Mouse (Mus musculus) adrenal gland, postnatal 10 days (tissue): ENCODE measurements around the gene Btn1a1. TPM values are rescaled to one million over a fixed set of nuclear protein-coding genes. Genes with fewer than 3 reads are reported as not detected.
A peak's percentile ranks its signal among the peaks of the same experiment; 100 is the strongest.

Experiments
- DNase-seq: peaks from one replicate; pipeline ENCODE4 v3.0.0; 2021; ENCODE audit warnings: mixed read lengths
- total RNA-seq, 2 experiments: library from RNA; stranded (reverse); gene quantifications; 2 replicates each; pipeline ENCODE4 v1.2.3; 2021

Gene Btn1a1
- total RNA-seq, 2 experiments from 2014 or later, result 0.55 TPM; not detected in 1

DNA sequence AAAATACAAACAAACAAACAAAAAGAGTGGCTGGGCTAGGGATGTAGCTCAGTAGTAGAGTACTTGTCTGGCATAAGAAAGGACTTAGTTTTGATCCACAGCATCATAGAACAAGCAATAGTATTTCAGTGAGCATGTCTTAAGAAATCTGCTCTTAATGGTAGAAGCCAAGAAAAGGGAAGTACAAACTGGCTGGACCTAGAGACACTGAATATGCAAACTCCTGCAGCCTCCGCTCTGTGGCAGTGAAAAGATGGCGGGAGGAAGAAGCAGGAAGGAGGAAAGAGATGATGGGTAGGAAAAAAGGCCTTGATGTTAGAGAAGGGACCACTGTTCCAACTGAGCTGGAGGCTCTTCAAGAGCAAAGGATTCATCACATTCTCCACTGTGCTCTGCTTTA lies 17.5 kb upstream of the Btn1a1 start:
- no peak for DNase-seq

DNA sequence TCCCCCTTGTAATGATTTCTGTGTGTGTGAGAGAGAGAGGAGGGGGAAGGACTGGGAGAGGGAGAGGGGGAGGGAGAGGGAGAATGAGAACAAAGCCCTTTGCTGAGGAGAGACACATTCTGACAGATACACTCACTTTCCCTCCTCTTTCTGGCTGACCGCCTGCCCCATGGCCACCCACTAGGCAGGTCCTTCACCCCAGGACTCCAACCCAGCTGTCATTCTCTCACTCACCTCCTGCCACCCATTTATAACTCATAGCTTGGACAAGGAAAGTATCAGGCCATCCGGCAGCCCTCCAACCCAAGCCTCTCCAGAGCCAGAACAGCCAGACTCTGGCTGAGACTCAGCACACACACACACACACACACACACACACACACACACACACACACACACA lies 10.0 kb upstream of the Btn1a1 start:
- no peak for DNase-seq

DNA sequence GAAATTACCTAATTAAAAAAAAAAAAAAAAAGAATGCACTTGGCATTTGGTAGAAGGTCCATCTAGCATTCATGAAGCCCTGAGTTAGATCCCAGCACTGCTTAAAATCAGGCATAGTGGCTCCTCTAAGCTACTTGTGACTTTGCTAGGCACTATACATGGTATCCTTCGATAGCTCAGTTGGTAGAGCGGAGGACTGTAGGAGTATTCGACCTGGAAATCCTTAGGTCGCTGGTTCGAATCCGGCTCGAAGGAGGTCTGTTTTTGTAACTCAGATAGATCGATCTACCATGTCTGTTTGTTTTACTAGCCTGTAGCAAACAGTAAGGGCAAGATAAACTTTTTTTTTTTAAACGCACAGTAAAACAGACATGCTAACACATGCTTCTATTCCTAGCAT lies 1.2 kb upstream of the Btn1a1 start:
- DNase-seq, result peak; percentile 74

DNA sequence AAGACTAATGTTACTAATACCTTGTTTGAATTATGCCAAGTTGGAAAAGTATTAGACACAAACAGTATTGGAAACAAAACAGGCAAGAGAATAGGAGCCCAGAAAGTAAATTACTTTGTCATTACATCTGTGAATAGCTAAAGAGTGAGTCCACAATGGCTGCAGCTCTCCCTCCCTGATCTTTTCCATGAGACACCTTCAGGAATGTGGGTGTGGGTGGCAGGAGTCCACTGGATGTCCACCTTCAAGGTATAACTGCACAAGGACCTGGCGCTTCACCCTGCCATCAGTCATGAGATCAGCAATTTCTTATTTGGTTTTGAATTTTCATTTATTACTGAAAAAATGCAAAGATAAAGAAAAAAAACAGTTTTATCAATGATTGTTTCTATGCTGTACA lies 605 bp upstream of the Btn1a1 start:
- no peak for DNase-seq

DNA sequence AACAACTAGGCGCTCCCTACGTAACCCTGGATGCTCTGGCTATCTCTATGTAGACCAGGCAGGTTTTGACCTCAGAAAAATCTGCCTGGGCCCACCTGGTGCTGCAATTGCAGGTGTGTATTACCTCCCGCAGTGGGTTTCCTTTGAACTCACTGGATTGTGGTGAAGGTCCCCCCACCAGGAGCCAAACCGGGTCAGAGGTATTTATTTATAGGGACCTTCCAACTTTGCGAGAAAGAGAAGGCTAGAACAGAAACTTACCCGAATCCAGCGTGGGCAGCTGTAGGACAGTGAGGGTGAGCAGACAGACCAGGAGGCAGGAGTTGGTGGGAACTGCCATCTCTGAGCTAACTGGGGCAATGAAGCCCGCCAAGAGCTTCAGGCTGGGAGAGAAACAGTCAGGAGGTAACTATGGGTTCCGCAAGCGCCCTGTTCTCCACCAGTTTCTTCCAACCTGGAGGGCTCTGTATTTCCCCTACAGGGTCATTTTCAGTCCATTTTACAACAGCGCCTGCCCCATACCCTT lies 797 bp downstream of the Btn1a1 start:
- no peak for DNase-seq

DNA sequence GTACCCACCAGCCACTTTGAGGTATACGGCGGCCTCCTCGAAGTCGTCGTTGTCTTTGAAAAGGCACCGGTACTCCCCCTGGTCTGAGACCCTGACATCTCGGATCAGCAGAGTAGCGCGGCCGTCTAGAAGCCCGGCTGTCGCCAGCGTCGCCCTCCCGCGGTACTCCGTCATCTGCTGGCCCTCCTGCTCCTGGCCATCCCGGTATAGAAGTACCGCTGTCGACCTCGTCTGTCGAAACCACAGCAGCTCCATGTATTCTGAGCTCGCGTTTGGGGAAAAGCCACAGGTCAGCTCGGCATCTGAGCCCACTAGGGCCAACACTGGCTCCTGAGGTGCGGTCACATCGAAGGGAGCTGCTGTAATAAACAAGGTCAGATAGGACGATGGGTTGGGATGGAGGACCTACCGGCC lies 1.5 kb downstream of the Btn1a1 start:
- DNase-seq, result peak; percentile 39

DNA sequence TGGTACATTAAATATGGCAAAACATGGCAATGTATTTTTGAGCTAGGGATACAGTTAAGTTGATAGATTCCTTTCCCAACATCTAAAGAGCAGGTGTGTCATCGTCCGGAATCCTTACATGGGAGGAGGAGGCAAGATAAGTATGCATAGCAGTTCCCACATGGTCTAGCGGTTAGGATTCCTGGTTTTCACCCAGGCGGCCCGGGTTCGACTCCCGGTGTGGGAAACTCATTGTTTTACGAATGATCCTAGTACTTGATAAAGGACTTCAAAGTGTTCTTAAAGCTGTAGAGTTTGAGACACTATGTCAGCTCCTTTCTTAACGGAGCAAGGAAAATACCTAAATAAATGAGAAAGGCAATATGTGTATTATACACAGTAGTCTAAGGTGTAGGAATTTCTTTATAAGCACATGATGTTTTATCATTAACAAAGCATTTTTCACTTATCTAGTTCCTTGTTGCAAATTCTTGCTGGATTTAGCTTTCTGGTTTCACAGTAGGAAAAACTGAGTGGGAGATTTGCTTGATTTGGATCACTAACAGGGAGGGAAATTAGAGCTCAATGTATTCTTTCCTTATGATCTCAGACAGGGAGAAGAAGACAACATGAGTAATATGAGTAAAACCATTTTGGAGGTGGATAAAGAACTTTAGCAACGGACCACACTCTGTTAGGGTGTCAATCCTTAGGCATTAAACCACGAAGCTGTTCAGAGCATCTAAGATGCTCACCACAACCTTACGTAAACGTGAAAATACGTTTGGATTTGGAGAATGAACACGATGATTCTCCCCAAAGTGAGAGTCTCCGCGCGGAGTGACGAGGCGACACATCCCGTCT lies 2.1 kb downstream of the Btn1a1 start:
- peak; percentile 80 for DNase-seq

DNA sequence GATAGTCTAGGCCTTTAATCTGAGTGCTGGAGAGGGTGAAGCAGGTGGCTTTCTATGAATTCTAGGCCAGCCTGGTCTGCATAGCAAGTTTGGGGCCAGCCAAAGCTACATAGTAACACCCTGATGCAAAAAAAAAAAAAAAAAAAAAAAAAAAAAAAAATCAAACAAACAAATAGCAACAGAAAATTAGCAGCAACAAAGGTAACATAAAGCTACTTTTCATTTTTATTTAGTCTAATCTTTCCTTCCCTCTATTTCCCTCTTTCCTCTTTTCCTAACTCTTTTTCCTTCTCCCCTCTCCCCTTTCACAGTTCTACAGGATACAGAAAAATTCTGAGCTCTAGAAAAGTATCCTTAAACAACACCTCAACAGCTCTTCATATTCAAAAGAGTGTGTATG lies 3.0 kb downstream of the Btn1a1 start:
- DNase-seq, result no peak

DNA sequence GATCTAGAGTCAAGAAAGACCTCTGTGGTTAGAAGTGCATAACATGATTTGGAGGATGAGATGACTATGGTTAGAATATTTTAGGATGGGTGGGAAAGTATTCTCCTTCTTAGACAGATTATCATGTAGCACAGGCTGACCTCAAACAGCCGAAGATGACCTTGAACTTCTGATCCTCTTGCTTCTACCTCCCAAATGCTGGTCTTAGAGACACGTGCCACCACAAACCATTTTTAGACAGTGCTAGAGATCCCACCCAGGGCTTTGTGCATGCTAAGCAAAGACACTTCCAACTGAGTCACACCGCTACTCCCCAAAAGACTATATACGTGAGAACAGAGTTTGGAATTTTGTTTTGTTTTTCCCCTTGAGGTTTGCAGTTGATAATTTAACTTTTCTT lies 3.6 kb downstream of the Btn1a1 start:
- DNase-seq, result no peak

DNA sequence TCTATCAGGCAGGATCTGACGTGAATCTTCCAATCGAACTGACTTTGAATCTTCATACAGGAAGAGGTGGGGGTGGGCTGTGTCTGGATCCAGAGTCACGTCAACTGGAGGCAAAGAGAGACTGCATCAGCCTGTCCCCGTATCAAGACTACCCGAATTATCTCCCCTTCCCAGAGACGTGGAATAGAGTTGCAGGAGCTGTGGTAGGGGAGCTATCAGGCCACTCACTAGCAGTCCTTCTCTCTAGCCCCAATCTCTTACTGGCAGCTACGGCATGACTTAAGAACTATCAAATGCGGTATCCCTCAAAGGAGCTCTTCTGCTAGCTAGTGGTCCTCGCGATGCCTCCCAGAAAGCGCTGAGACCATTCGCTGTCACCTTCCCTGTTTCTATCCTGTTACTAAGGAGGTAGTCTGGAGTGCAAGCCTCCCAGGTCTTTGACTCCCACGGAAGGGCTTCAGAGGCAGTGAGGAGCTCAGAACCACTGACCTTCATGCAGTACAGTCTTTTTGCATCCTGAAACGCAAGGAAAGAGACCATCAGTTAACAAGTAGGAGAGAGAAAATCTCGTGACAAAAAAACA lies 6.3 kb downstream of the Btn1a1 start:
- no peak for DNase-seq

DNA sequence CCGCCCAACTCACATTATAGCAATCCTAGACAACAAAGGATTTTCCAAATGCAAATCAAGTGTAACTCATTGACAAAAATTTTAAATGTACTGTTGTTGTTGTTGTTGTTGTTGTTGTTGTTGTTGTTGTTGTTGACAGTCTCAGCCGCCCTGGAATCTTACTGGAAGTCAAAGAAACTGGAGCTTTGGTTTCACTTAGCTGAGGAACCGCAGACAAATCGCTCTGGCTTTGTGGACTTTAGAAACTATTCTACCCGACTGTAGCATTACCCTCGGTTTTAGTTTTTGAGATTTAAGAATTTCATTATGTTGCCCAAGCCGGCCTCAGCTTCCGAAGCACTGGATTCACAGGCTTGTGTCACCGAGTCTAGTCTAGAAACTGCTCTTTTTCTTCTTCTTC lies 11.8 kb downstream of the Btn1a1 start:
- no peak for DNase-seq

DNA sequence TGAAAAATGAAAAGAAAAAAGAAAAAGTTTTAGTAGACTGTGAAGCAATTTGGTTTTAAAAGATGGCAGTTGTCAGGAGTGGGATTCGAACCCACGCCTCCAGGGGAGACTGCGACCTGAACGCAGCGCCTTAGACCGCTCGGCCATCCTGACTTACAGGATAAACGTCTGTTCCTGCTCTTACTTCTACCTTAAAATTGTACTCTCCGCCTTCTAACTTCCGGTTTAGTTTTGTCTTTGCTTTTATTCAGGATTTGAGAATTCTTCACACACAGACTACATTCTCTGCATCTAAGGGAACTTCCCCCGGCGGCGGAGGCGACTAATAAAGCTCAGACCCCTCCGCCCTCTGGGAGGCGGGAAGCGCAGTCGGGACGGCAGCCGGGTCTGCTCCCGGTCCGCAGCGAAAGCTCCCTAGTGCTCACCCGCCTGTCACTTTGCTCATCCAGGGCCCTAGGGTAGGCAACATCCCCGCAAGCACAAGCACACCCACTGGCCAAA lies 12.3 kb downstream of the Btn1a1 start:
- peak; percentile 80 for DNase-seq

DNA sequence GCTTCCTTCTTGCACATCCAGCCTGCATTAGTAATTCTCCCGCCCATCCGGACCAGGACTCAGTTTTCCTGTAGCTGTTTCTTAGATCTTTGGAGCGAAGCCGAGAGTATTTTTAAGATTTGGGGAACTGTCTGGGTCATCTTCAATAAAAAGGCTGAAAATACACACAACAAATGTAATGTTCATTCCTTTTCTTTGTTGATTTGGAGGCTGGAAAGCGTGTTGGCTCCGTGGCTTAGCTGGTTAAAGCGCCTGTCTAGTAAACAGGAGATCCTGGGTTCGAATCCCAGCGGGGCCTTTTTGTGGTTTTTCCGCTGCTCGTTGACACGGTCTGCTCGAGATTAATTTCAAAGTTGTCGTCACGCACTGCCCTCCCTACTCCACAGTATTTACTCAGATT lies 15.3 kb downstream of the Btn1a1 start:
- DNase-seq, result peak; percentile 92

DNA sequence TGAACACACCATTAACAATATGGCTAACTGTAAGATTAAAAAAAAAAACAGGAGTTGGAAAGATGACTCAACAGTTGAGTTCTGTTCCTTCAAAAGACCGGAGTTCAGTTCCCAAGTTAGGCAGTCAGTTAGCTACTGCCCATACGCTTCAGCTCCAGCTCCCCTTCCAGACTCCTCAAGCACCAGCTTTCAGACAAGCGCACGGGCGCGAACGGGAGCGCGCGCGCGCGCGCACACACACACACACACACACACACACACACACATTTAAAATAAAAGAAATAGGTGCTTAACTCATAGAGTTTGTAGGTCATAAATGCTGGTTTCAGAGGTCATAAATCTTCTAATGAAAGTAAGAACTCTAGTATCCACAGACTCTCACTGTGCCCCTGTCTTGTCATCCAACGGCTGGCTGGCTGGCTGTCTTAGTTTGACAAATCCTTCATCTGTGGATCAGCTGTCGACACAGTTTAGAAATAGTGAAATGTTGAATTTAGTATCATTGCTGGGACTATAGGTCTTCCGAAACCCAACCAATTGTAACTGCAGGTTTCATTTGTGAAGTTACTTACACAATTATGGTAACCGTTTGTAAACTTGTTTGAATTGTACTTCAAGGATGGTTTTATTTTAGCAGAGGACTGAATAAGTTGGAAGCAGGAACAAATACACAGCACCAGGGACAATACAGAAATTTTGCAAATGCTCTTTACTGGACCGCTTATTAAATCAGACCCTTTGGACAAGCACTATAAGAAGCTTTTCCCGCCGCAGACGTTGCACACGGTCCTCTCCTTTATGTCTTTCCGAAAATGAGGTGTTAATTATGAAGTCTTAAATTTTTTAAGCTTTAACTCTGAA lies 16.2 kb downstream of the Btn1a1 start:
- peak; percentile 66 for DNase-seq

DNA sequence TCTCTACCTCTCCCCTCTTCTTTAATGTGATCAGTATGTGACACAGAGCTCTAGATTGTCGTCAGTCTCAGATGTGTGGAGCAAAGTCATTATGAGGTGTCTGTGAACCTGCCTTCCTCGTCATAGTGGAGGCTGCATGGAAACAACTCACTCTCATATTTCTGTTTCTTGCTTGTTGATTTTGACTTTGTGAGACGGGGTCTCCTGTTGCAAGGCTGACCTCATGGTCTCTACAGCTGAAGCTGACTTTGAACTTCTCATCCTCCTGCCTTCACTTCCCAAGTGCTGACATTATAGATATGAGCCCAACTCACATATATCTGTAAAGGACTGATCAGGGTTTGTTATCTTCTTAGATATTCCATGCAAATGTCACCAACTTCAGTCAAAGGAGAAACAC lies 16.9 kb downstream of the Btn1a1 start:
- DNase-seq, result no peak

DNA sequence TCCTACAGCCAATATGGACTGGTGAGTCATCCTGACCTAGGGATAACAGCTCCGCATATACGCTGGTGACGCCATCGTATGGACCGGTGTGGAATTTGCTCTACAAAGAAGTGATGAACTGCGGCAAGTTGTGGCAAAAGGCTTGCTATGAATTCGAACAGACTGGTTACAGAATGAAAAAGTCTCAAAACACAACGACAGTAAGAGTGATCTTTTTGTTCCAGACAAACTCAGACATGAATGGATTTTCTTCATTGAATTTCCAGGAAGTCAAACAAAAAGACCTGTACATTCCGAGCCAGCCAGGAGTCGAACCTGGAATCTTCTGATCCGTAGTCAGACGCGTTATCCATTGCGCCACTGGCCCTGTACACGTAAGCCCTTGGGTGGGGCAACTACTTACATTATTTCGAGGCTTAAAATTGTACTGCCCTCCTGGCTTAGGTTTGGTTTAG lies 19.2 kb downstream of the Btn1a1 start:
- DNase-seq, result peak; percentile 90

DNA sequence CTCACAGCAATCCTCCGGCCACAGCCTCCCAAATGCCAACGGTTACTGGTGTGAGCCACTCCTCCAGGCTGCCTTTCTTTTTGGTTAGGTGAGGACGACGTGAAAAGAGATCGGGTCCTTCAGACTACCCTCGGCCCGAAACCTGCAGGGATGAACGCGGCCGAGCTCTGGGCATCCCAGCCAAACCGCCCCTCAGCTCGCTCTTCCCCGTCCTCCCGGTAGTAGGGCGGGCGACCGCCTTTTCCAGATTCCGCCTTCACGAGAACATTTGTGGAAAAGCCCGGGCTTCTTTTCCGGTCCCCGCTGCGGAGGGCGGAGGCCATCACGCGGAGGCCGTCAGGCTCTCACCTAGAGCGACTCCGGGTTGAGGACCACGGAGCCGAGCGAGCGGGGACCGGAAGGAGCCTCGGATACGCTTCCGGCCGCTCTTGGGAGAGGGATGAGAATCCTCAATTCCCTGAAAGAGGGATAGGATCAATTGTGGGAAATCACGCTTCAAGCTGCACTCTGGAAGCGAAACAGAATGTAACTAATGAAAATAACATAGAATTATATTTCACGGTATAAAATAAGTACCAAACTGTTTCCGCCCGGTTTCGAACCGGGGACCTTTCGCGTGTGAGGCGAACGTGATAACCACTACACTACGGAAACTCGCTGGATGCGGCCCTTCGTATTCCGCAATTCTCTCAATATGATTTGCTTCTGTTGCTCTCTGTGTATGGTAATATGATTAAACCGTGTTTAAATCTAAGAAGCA lies 20.0 kb downstream of the Btn1a1 start:
- peak; percentile 94 for DNase-seq

DNA sequence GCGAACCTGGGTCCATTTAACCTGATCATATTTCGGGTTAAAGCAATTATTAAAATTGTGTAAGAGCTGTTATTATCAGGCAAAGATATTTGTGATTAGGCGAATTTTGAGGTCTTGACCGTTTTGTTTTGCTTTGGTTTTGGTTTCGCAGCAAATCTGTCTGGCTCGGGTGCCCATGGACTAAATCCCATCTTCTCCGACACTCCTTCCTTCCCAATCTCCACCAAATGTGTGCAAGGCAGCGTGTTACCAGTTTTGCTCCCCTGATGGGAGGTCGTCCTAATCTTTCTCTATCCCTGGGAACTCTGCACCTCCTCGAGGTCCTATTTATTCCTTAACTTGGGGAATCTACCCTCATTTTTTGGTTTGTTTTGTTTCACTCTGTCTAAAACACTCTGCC lies 20.5 kb downstream of the Btn1a1 start:
- no peak for DNase-seq

DNA sequence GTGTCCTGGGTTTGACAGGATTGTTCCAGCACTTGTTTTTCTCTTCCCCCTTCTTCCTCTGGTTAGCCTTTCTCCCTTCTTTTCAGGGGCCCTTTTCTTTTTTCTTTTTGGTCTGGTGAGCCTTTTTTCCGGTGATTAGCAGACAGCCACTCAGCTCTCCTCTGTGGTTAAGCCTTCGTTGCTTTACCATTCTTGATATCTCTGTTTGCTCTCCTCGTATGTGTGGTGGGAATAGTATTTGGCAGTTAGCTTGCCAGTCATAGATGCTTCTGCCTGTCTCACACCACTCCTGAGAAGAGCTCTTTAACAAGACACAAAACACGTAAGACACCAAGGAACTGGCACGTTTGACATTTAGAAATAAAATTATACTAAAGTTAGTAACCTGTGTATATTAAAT lies 21.2 kb downstream of the Btn1a1 start:
- no peak for DNase-seq

DNA sequence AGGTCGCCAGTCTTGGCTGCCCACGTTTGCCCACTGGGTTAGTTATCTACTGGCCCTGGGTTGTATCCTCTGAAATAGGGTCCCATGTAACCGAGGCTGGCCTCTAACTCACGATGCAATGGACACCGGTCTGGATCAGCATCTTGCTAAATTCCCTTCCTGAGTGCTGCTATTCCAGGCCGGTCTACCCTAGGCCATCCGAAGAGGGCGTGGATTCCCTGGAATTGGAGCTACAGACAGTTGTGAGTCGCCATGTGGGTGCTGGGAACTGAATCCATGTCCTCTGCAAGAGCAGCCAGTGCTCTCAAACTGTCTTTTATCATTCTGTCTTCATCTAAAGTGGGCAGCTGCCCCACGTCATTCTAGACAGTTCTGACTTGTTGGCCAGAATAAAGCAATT lies 25.8 kb downstream of the Btn1a1 start:
- no peak for DNase-seq

DNA sequence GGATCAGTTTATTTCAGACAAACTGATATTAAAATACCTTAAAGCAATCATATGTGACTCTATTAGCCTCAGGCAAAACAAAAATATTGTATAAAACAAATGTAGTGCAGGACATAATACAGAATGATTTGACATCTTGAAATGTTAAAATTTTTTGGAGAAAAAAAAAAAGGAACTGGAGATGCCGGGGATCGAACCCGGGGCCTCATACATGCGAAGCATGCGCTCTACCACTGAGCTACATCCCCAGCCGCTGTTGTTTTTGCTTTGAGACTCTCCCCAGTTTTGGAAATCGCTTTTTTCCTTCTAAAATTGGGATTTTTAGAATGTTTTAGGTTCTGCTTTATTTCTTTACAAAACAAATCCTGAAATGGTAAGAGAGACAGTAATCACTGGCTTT lies 27.2 kb downstream of the Btn1a1 start:
- DNase-seq, result peak; percentile 77

DNA sequence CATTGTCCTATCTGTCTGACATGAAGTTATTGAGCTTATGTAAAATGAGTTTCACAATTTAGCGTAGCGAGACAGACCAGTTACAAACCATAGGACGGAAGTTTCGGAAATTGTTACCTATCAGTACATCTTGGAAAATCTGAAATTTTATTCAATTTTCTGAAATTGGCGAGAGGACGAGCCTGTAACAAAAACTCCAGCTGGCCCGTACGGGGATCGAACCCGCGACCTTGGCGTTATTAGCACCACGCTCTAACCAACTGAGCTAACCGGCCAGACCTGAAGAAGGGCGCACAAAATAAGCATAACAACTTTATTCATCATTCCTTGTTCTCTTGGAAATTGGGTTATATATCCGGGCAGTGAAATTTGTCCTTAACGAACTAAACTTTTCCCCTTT lies 27.8 kb downstream of the Btn1a1 start:
- peak; percentile 93 for DNase-seq
